Mouse (Mus musculus): ENCODE measurements around the gene Tpx2. TPM values are rescaled to one million over a fixed set of nuclear protein-coding genes. Genes with fewer than 3 reads are reported as not detected.

Gene Tpx2
- total RNA-seq, 2 experiments from 2014 or later: 52.3 to 103 TPM

- no peak for ATAC-seq (replicated peaks; ENCODE audit: low FRiP score, low TSS enrichment, poor library complexity, severe bottlenecking)
These were observed 28.6 kb upstream of the Tpx2 start for GRCm38 (mm10) chr2:152819097-152819624.

GRCm38 (mm10) chr2:152819926-152820325, 27.8 kb upstream of the Tpx2 start:
- ATAC-seq (replicated peaks; ENCODE audit: low FRiP score, low TSS enrichment, poor library complexity, severe bottlenecking): no peak

- no peak for ATAC-seq (replicated peaks; ENCODE audit: low FRiP score, low TSS enrichment, poor library complexity, severe bottlenecking)
These were observed 27.4 kb upstream of the Tpx2 start for GRCm38 (mm10) chr2:152820369-152820768.

GRCm38 (mm10) chr2:152821023-152821422, 26.7 kb upstream of the Tpx2 start:
- no peak for ATAC-seq (replicated peaks; ENCODE audit: low FRiP score, low TSS enrichment, poor library complexity, severe bottlenecking)

- no peak for ATAC-seq (replicated peaks; ENCODE audit: low FRiP score, low TSS enrichment, poor library complexity, severe bottlenecking)
These were observed 26.2 kb upstream of the Tpx2 start for GRCm38 (mm10) chr2:152821566-152821965.

- ATAC-seq (replicated peaks; ENCODE audit: low FRiP score, low TSS enrichment, poor library complexity, severe bottlenecking): no peak
These were observed 24.0 kb upstream of the Tpx2 start for GRCm38 (mm10) chr2:152823770-152824169.

GRCm38 (mm10) chr2:152824438-152825167, 23.2 kb upstream of the Tpx2 start:
- ATAC-seq (replicated peaks; ENCODE audit: low FRiP score, low TSS enrichment, poor library complexity, severe bottlenecking): peak; percentile 40

- ATAC-seq (replicated peaks; ENCODE audit: low FRiP score, low TSS enrichment, poor library complexity, severe bottlenecking): no peak
These were observed 22.5 kb upstream of the Tpx2 start for GRCm38 (mm10) chr2:152825168-152825697.

GRCm38 (mm10) chr2:152825713-152826112, 22.1 kb upstream of the Tpx2 start:
- ATAC-seq (replicated peaks; ENCODE audit: low FRiP score, low TSS enrichment, poor library complexity, severe bottlenecking): no peak

- ATAC-seq (replicated peaks; ENCODE audit: low FRiP score, low TSS enrichment, poor library complexity, severe bottlenecking): no peak
These were observed 21.3 kb upstream of the Tpx2 start for GRCm38 (mm10) chr2:152826481-152826880.

- ATAC-seq (replicated peaks; ENCODE audit: low FRiP score, low TSS enrichment, poor library complexity, severe bottlenecking): no peak
These were observed 20.3 kb upstream of the Tpx2 start for GRCm38 (mm10) chr2:152827321-152828010.

- ATAC-seq (replicated peaks; ENCODE audit: low FRiP score, low TSS enrichment, poor library complexity, severe bottlenecking): no peak
These were observed 19.8 kb upstream of the Tpx2 start for GRCm38 (mm10) chr2:152828011-152828370.

GRCm38 (mm10) chr2:152828532-152828931, 19.2 kb upstream of the Tpx2 start:
- no peak for ATAC-seq (replicated peaks; ENCODE audit: low FRiP score, low TSS enrichment, poor library complexity, severe bottlenecking)

- no peak for ATAC-seq (replicated peaks; ENCODE audit: low FRiP score, low TSS enrichment, poor library complexity, severe bottlenecking)
These were observed 18.3 kb upstream of the Tpx2 start for GRCm38 (mm10) chr2:152829367-152829881.

GRCm38 (mm10) chr2:152830021-152830921, 17.5 kb upstream of the Tpx2 start:
- ATAC-seq (replicated peaks; ENCODE audit: low FRiP score, low TSS enrichment, poor library complexity, severe bottlenecking): peak; percentile 74

GRCm38 (mm10) chr2:152831019-152831878, 16.5 kb upstream of the Tpx2 start, which contains the start of gene Bcl2l1:
Gene Bcl2l1 (minus strand): TSS chr2:152831728.
- ATAC-seq (replicated peaks; ENCODE audit: low FRiP score, low TSS enrichment, poor library complexity, severe bottlenecking): peak; percentile 96

GRCm38 (mm10) chr2:152839256-152839655, 8.5 kb upstream of the Tpx2 start:
- ATAC-seq (replicated peaks; ENCODE audit: low FRiP score, low TSS enrichment, poor library complexity, severe bottlenecking): no peak

GRCm38 (mm10) chr2:152842741-152843140, 5.0 kb upstream of the Tpx2 start:
- ATAC-seq (replicated peaks; ENCODE audit: low FRiP score, low TSS enrichment, poor library complexity, severe bottlenecking): no peak

Measured in megakaryocyte-erythroid progenitor cell, adult 5-6 weeks (primary cell).